In genomic region chr9:21152715-21153114, GRCm38 (mm10) we compare ENCODE assay signal across 8 mouse cellular contexts. TPM values are rescaled to one million over a fixed set of nuclear protein-coding genes. Genes with fewer than 3 reads are reported as not detected.
DNase-seq lines count a peak whose midpoint lies in the region; ATAC-seq and TF ChIP-seq lines count a peak whose summit lies in the region.

No protein-coding gene starts in this region.

- H3K4me3 ChIP-seq in cortical plate, adult 2 months (ENCODE audit: insufficient read depth, low read length) = no peak overlapping the region
- peak overlapping the region; percentile 54 for H3K4me3 ChIP-seq in heart, embryonic 16.5 days (ENCODE audit: low read length)
- peak overlapping the region; percentile 30 for H3K4me3 ChIP-seq in liver, postnatal 0 days (ENCODE audit: low read depth, low read length)
- H3K4me3 ChIP-seq in neural tube, embryonic 12.5 days = 0 out of 2 replicates have a peak overlapping the region, but pooled peaks have one; percentile 13

- H3K27me3 ChIP-seq in heart, embryonic 16.5 days (ENCODE audit: control insufficient read depth, insufficient read depth, low read length) = no peaks in the 10 kb centered on the region
- no peaks in the 10 kb centered on the region for H3K27me3 ChIP-seq in liver, postnatal 0 days (ENCODE audit: insufficient read depth, low read length)
- no peaks in the 10 kb centered on the region for H3K27me3 ChIP-seq in neural tube, embryonic 12.5 days (replicated peaks)

- H3K4me2 ChIP-seq in heart, embryonic 16.5 days (ENCODE audit: low read depth, low read length) = peak overlapping the region; percentile 97
- H3K4me2 ChIP-seq in liver, postnatal 0 days (ENCODE audit: low read depth, low read length) = peak overlapping the region; percentile 72
- H3K4me2 ChIP-seq in neural tube, embryonic 12.5 days (replicated peaks) = peak overlapping the region; percentile 50

- no peak overlapping the region for H3K27ac ChIP-seq in cortical plate, adult 2 months (ENCODE audit: insufficient read depth, low read length)
- H3K27ac ChIP-seq in heart, embryonic 16.5 days (ENCODE audit: low read length) = peak overlapping the region; percentile 78; the same call in 1 of the 2 replicates
- H3K27ac ChIP-seq in liver, postnatal 0 days (ENCODE audit: low read depth) = no peak overlapping the region
- no peak overlapping the region for H3K27ac ChIP-seq in neural tube, embryonic 12.5 days

- no peak for TF ChIP-seq POLR2A in cortical plate, adult 2 months (IDR thresholded peaks at IDR 0.05; ENCODE audit: extremely low read depth, insufficient read depth, low read length)

- no peak for TF ChIP-seq EP300 in liver, postnatal 0 days (IDR thresholded peaks at IDR 0.05; ENCODE audit: low read depth)

- WGBS in heart, embryonic 16.5 days = 2% methylated on average over 11 of the region's 11 CpGs
- 4% methylated on average over 11 of the region's 11 CpGs for WGBS in liver, postnatal 0 days (ENCODE audit: insufficient replicate concordance)
- 5% methylated on average over 11 of the region's 11 CpGs for WGBS in neural tube, embryonic 12.5 days

- H3K4me1 ChIP-seq in cortical plate, adult 2 months (ENCODE audit: control insufficient read depth, insufficient read depth, low read length) = peaks cover 8% of the 10 kb centered on the region
- H3K4me1 ChIP-seq in heart, embryonic 16.5 days (ENCODE audit: control insufficient read depth, insufficient read depth, low read length) = peaks cover 36% of the 10 kb centered on the region
- H3K4me1 ChIP-seq in liver, postnatal 0 days (ENCODE audit: insufficient read depth) = peaks cover 29% of the 10 kb centered on the region
- H3K4me1 ChIP-seq in neural tube, embryonic 12.5 days = peaks cover 19% of the 10 kb centered on the region

- peak; percentile 64 to 75 for DNase-seq in cerebellum, postnatal 14 days
- DNase-seq in kidney, postnatal 36 days = peak; percentile 50 to 75
- peak; percentile 48 for DNase-seq in liver, postnatal 0 days

- H3K36me3 ChIP-seq in heart, embryonic 16.5 days (ENCODE audit: control insufficient read depth, insufficient read depth) = no peaks in the 10 kb centered on the region
- no peaks in the 10 kb centered on the region for H3K36me3 ChIP-seq in liver, postnatal 0 days (replicated peaks; ENCODE audit: insufficient read depth, low read length)
- H3K36me3 ChIP-seq in neural tube, embryonic 12.5 days = no peaks in the 10 kb centered on the region

- 0 out of 2 replicates have a peak, but pooled peaks cover 4% of the 10 kb centered on the region for H3K9me3 ChIP-seq in heart, embryonic 16.5 days (replicated peaks; ENCODE audit: control insufficient read depth, low read length)
- H3K9me3 ChIP-seq in liver, postnatal 0 days (ENCODE audit: low read length) = no peaks in the 10 kb centered on the region
- no peaks in the 10 kb centered on the region for H3K9me3 ChIP-seq in neural tube, embryonic 12.5 days

- H3K9ac ChIP-seq in heart, embryonic 16.5 days (ENCODE audit: low read length) = peak overlapping the region; percentile 71
- no peak overlapping the region for H3K9ac ChIP-seq in liver, postnatal 0 days (replicated peaks)
- H3K9ac ChIP-seq in neural tube, embryonic 12.5 days = no peak overlapping the region

- ATAC-seq in cerebellum, adult (ENCODE audit: insufficient number of reproducible peaks, low FRiP score, low TSS enrichment) = no peak
- 0 out of 2 replicates have a peak, but pooled peaks have one; percentile 30 for ATAC-seq in heart, embryonic 16.5 days (replicated peaks; ENCODE audit: extremely low read depth, insufficient read depth, low FRiP score)
- ATAC-seq in liver, postnatal 0 days = no peak
- no peak for ATAC-seq in neural tube, embryonic 12.5 days (ENCODE audit: low FRiP score, low read depth)
- ATAC-seq in erythroid progenitor cell, adult 5-6 weeks (replicated peaks; ENCODE audit: low FRiP score, poor library complexity, severe bottlenecking) = no peak

- peak; percentile 82 for TF ChIP-seq CTCF in cortical plate, adult 2 months (IDR thresholded peaks at IDR 0.05; ENCODE audit: extremely low read depth, insufficient read depth, low read length)
- TF ChIP-seq CTCF in liver, postnatal 0 days (IDR thresholded peaks at IDR 0.05; ENCODE audit: low read depth) = peak; percentile 86

RNA-seq across cellular contexts. Expression of gene Cdc37, which starts 2.9 kb away (rescaled TPM):
- polyA plus RNA-seq in cortical plate, adult 2 months (2012; rRNA removed) = 158 and 168 TPM in 2 replicates
- 226 and 279 TPM in 2 replicates for polyA plus RNA-seq in heart, embryonic 16.5 days (2015; fragmentation: Nextera tagmentation; extraction: Ambion mirVana)
- polyA plus RNA-seq in liver, postnatal 0 days (2015; fragmentation: Nextera tagmentation; extraction: Ambion mirVana) = 81.1 and 84.1 TPM in 2 replicates
- polyA plus RNA-seq in neural tube, embryonic 12.5 days (2016; fragmentation: Nextera tagmentation; extraction: Ambion mirVana) = 271 and 293 TPM in 2 replicates
- total RNA-seq in erythroid progenitor cell, adult 5-6 weeks (2015; ENCODE audit: low replicate concordance) = 28.9 and 42.9 TPM in 2 replicates
- 68.0 and 76.5 TPM in 2 replicates for total RNA-seq in erythroid progenitor cell, adult 5-6 weeks (2017; ENCODE audit: low replicate concordance)

RNA-seq across cellular contexts. Expression of gene Pde4a, which starts 12.8 kb away (rescaled TPM):
- 77.0 and 80.1 TPM in 2 replicates for polyA plus RNA-seq in cortical plate, adult 2 months (2012; rRNA removed)
- polyA plus RNA-seq in heart, embryonic 16.5 days (2015; fragmentation: Nextera tagmentation; extraction: Ambion mirVana) = 15.0 and 16.7 TPM in 2 replicates
- 1.4 and 1.5 TPM in 2 replicates for polyA plus RNA-seq in liver, postnatal 0 days (2015; fragmentation: Nextera tagmentation; extraction: Ambion mirVana)
- polyA plus RNA-seq in neural tube, embryonic 12.5 days (2016; fragmentation: Nextera tagmentation; extraction: Ambion mirVana) = 12.3 and 14.7 TPM in 2 replicates
- total RNA-seq in erythroid progenitor cell, adult 5-6 weeks (2015; ENCODE audit: low replicate concordance) = 4.6 TPM in 1 of 2 replicates, not detected in the other
- total RNA-seq in erythroid progenitor cell, adult 5-6 weeks (2017; ENCODE audit: low replicate concordance) = 0.15 and 0.39 TPM in 2 replicates

RNA-seq across cellular contexts. Expression of gene Tyk2, which starts 21.7 kb away (rescaled TPM):
- polyA plus RNA-seq in cortical plate, adult 2 months (2012; rRNA removed) = 16.4 and 18.6 TPM in 2 replicates
- polyA plus RNA-seq in heart, embryonic 16.5 days (2015; fragmentation: Nextera tagmentation; extraction: Ambion mirVana) = 15.8 and 16.2 TPM in 2 replicates
- 4.5 and 5.4 TPM in 2 replicates for polyA plus RNA-seq in liver, postnatal 0 days (2015; fragmentation: Nextera tagmentation; extraction: Ambion mirVana)
- polyA plus RNA-seq in neural tube, embryonic 12.5 days (2016; fragmentation: Nextera tagmentation; extraction: Ambion mirVana) = 14.1 and 15.2 TPM in 2 replicates
- 2.5 and 5.0 TPM in 2 replicates for total RNA-seq in erythroid progenitor cell, adult 5-6 weeks (2015; ENCODE audit: low replicate concordance)
- 4.7 and 5.0 TPM in 2 replicates for total RNA-seq in erythroid progenitor cell, adult 5-6 weeks (2017; ENCODE audit: low replicate concordance)
